Mouse (Mus musculus): ENCODE measurements around the gene Nlrp3.

- TF ChIP-seq CTCF (IDR thresholded peaks at IDR 0.05; ENCODE audit: insufficient read depth, low read length) (no peak), POLR2A (IDR thresholded peaks at IDR 0.05; ENCODE audit: borderline replicate concordance, extremely low read depth, low read depth, low read length) (no peak)
These were observed 1.1 kb downstream of the Nlrp3 start for GRCm38 (mm10) chr11:59542442-59542841.

All from lung, adult 2 months (tissue).